8 mouse cellular contexts compared by ENCODE assay signal in genomic region chr3:57736419-57737095, GRCm38 (mm10). TPM values are rescaled to one million over a fixed set of nuclear protein-coding genes. Genes with fewer than 3 reads are reported as not detected.
DNase-seq lines count a peak whose midpoint lies in the region; ATAC-seq lines count a peak whose summit lies in the region.

No protein-coding gene starts in this region.

- peak; percentile 18 for DNase-seq in embryo, embryonic 10 days (ENCODE audit: low spot score)
- DNase-seq in embryo, embryonic 9.5 days (ENCODE audit: extremely low spot score): no peak
- DNase-seq in ES-CJ7 (ENCODE audit: low read depth, low spot score): peak; percentile 16
- no peak for DNase-seq in forebrain, embryonic 11.5 days (ENCODE audit: low spot score)
- peak; percentile 31 for DNase-seq in limb, embryonic 10.5 days (ENCODE audit: low spot score)
- no peak for DNase-seq in left cerebral cortex, adult 11 months (ENCODE audit: low spot score)
- DNase-seq in cerebellum, adult 11-12 months: no peak

- peak overlapping the region; percentile 74 for H3K4me3 ChIP-seq in forebrain, embryonic 11.5 days (ENCODE audit: low read depth, low read length)
- H3K4me3 ChIP-seq in limb, embryonic 10.5 days: peak overlapping the region; percentile 87

- H3K9ac ChIP-seq in forebrain, embryonic 11.5 days (ENCODE audit: low read length): peak overlapping the region; percentile 77

- peak overlapping the region; percentile 78 for H3K4me2 ChIP-seq in forebrain, embryonic 11.5 days (ENCODE audit: low read depth, low read length, severe bottlenecking)

- H3K27me3 ChIP-seq in forebrain, embryonic 11.5 days (ENCODE audit: control insufficient read depth, insufficient read depth, low read length): no peaks in the 10 kb centered on the region
- H3K27me3 ChIP-seq in limb, embryonic 10.5 days (ENCODE audit: low read depth, poor library complexity, severe bottlenecking): no peaks in the 10 kb centered on the region

- H3K9me3 ChIP-seq in forebrain, embryonic 11.5 days (ENCODE audit: control insufficient read depth, low read length): no peaks in the 10 kb centered on the region
- no peaks in the 10 kb centered on the region for H3K9me3 ChIP-seq in limb, embryonic 10.5 days (replicated peaks)

- peaks cover 3% of the 10 kb centered on the region; the same call in 1 of the 2 replicates for H3K4me1 ChIP-seq in forebrain, embryonic 11.5 days (replicated peaks; ENCODE audit: control insufficient read depth, insufficient read depth, low read length)
- peaks cover 12% of the 10 kb centered on the region for H3K4me1 ChIP-seq in limb, embryonic 10.5 days

- H3K27ac ChIP-seq in forebrain, embryonic 11.5 days (ENCODE audit: low read depth, low read length): peak overlapping the region; percentile 62
- H3K27ac ChIP-seq in limb, embryonic 10.5 days: peak overlapping the region; percentile 95

- H3K36me3 ChIP-seq in forebrain, embryonic 11.5 days (ENCODE audit: control insufficient read depth, insufficient read depth, low read length): no peaks in the 10 kb centered on the region
- H3K36me3 ChIP-seq in limb, embryonic 10.5 days: no peaks in the 10 kb centered on the region

- WGBS in forebrain, embryonic 11.5 days: 2% methylated on average over 13 of the region's 13 CpGs
- WGBS in limb, embryonic 10.5 days: 5% methylated on average over 13 of the region's 13 CpGs

- no peak for ATAC-seq in forebrain, embryonic 11.5 days (replicated peaks; ENCODE audit: low FRiP score)
- 0 out of 2 replicates have a peak, but pooled peaks have one; percentile 3 for ATAC-seq in monocyte, adult 5-6 weeks (replicated peaks; ENCODE audit: insufficient number of reproducible peaks, low FRiP score, low TSS enrichment, poor library complexity, severe bottlenecking)

RNA-seq across cellular contexts. Expression of gene Rnf13, which starts 0.7 kb away (rescaled TPM):
- 49.2 and 52.6 TPM in 2 replicates for polyA plus RNA-seq in forebrain, embryonic 11.5 days (2014; fragmentation: Nextera tagmentation; extraction: Ambion mirVana)
- polyA plus RNA-seq in limb, embryonic 10.5 days (2016; fragmentation: Nextera tagmentation; extraction: Ambion mirVana): 34.5 and 42.0 TPM in 2 replicates
- 101 to 136 TPM (median 132 TPM) in 3 replicates for total RNA-seq in monocyte, adult 5-6 weeks (2017)

RNA-seq across cellular contexts. Expression of gene Ankub1, which starts 44.0 kb away (rescaled TPM):
- not detected in 2 replicates for polyA plus RNA-seq in forebrain, embryonic 11.5 days (2014; fragmentation: Nextera tagmentation; extraction: Ambion mirVana)
- polyA plus RNA-seq in limb, embryonic 10.5 days (2016; fragmentation: Nextera tagmentation; extraction: Ambion mirVana): 0.05 TPM in 1 of 2 replicates, not detected in the other
- total RNA-seq in monocyte, adult 5-6 weeks (2017): 0.58 TPM in 1 of 3 replicates, not detected in the others

Comparison
In these comparisons a context has a peak if more than half of its experiments do, and no peak if none do; other contexts are left out.
1. DNase-seq: peak in embryo, embryonic 10 days (single experiment), ES-CJ7 (single experiment) and limb, embryonic 10.5 days (single experiment); none in embryo, embryonic 9.5 days (single experiment), forebrain, embryonic 11.5 days (single experiment), left cerebral cortex, adult 11 months (single experiment) and cerebellum, adult 11-12 months (single experiment).